Mouse (Mus musculus) hindlimb bud, embryonic 11.5 days (tissue): ENCODE measurements around the gene Mfap1b.
"Not testable (repeated sequence)": the region's sequence is repeated elsewhere in the genome, so short reads cannot be mapped to it uniquely, and the experiment has no call there.

Experiments used
- DNase-seq: peaks from one replicate; pipeline ENCODE4 v3.0.0-alpha.2; 2012; ENCODE audit warnings: low read depth, low spot score; ENCODE audit errors: extremely low spot score

Gene Mfap1b

DNA sequence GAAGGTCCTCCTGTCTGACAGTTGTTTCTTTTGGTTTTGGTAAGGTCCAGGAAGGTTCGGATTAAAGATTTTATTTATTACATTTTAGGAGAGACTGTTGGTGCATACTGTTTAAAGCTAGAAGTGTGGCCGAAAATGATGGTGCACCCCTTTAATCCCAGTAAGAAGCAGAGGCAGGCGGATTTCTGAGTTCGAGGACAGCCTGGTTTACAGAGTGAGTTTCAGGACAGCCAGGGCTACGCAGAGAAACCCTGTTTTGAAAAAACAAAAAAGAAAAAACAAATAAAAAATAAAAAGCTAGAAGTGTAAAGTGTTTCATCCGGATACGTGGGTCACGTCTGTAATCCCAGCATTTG, 291 bp upstream of the Mfap1b start:
- DNase-seq, result no peak

DNA sequence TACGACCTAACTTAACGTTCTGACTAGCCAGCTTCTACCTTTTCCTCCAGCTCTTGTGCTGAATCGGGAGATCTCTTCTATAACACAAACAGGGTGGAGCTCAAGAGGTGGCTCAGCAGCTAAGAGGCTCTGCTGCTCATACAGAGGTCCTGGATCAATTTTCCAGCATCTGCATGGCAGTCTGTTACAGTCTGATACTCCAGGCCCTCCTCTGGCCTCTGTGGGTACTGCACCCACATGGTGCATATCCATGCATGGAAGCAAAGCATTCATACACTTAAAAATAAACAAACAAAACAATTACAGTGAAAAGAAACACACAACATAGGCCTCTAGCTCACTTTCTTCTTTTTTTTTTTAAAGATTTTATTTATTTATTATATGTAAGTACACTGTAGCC, 1.1 kb downstream of the Mfap1b start:
- DNase-seq, result not testable (repeated sequence)

DNA sequence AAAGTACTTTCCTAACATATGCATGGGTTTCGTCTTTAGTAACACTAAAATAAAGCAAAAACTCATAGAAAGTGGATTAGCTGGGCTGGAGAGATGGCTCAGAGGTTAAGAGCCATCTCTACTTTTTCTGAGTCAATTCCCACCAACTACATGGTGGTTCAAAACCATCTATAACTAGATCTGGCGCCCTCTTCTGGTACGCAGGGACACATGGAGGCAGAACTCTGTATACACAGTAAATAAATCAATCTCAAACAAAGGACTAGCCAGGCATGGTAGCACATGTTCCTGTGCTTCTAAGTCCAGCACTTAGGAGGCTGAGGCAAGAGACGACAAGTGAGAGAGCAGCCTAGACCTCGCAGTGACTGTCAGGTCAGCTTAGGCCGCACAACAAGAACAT, 4.9 kb downstream of the Mfap1b start:
- DNase-seq, result not testable (repeated sequence)

DNA sequence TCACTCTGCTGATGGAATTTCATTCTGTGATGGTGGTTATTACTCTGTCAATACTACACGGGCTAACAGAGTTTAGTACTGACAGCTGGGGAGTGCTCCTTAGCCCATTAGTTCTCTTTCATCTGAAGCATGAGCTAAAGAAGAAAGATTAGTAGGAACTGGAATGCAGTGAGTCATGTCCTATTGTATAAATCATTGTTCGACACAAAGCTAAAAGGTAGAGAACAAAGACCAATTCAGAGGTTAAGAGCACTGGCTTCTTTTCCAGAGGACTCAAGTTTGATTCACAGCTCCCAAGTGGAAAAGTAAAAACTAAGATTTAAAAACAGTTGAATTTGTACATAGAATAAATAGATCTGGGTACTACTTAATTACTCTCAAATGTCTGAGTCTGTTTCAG, 13.8 kb downstream of the Mfap1b start:
- DNase-seq, result no peak

DNA sequence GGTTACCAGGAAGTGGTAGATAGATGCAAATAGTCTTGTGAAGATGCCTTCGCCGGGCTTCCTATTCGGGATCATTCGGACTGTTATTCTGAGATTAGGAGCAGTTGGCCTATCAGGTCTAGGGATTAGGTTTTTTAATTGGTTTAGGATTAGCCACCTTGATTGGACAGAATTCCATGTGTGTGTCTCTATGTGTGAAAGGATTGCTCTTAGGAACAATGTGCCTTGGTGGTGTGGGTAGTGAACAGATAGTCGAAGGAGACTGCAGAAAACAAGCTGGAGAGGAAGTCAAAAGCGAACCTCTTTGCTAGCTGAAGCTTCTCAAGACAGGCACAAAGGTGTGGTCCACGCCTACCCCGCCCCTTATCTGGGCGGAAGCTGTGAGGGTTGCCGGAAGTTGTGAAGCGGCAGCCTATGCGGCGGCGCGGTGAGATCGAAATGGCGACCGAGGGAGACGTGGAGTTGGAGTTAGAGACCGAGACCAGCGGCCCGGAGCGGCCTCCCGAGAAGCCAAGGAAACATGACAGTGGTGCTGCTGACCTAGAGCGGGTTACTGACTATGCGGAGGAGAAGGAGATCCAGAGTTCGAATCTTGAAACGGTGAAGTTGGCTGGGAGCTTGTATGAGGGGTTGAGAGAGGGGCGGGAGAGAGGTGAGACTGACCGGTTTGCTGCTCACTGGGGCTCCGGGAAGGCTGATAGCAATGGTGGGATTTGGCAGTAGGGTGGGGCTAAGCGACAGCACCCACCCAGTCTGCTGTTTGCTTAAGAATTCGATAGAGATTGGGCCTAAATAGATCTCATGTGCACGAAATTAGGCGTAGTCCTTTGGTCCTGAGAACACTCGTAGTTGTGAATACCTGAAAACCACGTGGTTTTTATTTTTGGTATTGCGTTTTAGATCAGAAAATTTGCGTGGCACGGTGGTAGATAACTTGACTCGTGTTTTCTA, 16.9 kb downstream of the Mfap1b start, which contains the start of gene Serinc4:
Gene Serinc4 (minus strand): TSS at position 90 of the 951 bp plus-strand sequence.
- DNase-seq, result no peak

DNA sequence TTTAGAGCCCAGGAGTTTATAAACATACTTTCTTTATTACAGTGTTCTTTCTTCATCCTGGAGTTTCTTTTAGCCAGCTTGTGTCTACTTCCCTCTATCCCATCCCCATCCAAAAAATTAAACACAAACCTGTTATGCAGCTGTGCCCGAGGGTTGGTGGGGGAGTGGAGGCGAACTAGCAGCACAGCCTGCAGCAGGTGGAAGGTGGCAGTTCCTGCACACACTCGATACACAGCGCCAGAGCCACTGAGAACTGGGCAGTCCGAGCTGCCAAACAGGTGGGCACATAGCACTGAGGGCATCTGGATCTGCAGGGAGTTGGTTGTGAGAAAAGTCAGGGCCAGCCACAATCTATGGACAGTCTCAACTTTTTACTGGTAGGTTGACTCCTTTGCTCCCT, 18.3 kb downstream of the Mfap1b start:
- no peak for DNase-seq

DNA sequence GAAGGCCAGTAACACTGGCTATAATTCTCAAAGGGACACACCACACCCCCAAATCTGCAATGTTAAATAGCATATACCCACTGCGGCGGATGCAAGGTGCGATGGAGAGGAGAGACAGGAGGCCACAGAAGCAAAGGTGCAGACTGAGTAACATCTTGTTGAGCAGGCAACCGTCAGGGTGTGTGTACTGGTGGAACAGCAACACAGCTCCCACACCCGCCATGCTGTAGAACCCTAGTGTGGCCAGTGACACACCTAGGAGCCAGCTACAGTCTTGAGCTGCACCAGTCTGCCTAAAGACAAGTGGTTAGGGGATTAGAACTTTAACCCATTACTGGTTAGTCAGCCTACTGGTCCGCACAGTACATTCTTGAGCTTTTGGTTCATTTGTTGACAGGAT, 19.9 kb downstream of the Mfap1b start:
- DNase-seq, result no peak

DNA sequence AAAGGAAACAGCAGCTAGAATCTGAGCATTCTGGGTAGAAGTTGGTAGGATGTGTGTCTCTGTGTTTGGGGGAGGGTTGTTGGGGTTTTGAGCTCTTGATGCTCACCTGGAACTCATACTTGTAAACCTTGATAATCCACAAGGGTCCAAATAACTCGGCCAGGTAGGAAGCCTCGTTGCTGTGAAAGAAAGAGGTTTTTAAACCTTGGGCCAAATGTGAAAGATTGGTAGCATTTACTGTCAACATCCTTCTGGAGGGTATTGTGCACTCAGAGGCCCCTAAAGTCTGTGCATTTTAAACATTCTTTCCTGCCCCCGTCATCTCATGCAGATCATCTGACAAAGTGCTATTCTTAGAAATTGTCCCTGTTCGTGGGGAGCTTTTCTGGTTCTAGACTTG, 20.9 kb downstream of the Mfap1b start, which contains the start of gene Hypk:
Gene Hypk (plus strand): TSS at position 301 of the 400 bp plus-strand sequence.
- DNase-seq, result no peak

DNA sequence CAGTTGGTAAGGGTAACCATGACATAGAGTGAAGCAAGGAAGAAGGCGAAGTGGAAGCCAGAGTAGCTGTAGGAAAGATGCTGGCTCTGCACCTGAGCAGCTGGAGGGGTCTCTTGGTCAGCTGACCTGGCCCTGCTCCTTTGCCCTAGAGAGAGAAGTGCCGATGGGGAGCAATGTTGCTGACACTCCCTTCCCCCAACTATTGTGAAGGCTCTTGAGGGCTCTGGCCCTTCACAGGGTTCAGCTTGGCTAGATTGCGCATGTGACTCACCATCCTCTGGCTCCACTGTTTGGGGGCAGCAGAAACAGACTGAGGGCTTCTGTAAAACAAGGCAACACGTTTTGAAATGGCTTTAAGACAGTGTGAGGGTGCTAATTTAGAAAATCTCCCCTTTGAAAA, 21.5 kb downstream of the Mfap1b start:
- DNase-seq, result no peak

DNA sequence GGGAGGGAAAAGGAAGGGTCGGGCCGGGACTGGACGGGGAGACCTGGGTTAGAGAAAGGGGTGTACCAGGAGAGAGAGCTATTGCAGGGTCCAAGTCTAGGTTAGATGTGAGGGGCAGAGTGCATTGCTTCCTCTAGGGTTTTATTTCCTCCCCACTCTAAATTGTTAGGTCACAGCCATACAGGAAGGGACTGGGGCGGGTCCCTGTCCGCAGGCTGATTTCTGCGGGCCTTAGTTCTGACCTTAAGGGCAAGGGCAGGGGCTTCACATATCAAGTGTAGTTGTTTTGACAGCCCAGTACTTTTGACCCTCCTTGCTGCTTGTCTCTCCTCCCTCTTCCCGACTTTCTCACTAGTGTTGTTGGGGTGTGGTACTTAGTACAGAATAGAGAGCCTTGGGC, 23.8 kb downstream of the Mfap1b start:
- no peak for DNase-seq

DNA sequence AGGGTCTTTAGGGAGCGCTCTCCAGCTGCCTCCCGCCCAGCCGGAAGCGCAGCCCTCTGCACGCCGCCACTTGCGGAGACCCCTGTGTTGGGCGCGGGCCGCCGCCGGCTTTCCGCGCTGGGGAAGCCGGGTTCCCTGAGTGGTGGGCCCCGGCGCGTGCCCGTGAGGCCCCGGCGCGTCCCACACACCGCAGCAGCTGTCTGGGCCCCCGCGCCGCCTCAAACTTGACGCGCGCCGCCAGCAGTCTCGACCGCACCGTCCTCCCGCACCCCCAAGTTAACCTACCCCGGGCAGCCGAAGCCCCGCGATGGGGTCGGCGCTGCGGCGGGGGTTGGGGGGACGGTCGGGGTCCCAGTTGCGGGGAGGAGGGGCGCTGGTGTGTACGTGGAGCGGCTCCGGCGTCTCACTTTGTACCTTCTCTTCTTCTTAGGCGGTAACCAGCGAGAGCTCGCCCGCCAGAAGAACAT, 24.3 kb downstream of the Mfap1b start:
- no peak for DNase-seq

DNA sequence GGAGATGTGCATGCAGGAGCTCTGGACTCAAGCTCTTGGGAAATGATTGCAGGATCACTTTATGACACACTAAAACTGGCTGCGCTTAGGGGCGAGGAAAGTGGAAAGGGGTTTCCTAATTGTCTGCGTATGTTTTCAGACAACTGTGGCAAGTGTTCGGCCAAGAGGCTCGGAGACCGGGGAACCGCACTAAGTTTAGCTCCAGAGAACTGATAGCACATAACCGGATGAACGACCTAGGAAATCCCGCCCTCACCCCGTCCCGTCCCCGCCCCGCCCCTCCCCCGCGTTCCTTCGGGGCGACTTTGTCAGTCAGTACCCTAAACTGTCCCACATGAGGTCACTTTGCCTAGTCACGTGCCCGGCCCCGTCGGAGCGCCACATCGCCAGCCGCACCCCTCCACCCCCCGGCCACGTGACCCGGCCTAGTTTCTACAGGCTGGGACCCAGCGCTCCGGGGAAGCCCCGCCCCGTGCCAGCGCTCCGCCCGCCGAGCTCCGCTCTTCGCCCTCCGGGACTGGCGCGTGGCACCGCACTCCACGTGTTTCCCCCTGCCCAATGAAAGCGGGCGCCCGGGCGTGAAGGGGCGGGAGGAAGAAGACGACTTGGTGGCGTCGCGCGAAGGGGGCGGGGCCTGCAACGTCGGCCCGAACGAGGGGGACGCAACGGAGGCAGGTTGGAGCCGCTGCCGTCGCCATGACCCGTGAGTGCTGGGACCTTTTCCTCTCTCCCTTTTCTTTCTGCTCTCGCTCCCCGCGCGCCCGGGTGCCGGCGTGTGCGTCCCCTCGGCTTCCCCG, 24.9 kb downstream of the Mfap1b start, which contains the start of gene Serf2:
Gene Serf2 (plus strand): TSS at position 457 of the 797 bp plus-strand sequence.
- DNase-seq, result peak; percentile 84

DNA sequence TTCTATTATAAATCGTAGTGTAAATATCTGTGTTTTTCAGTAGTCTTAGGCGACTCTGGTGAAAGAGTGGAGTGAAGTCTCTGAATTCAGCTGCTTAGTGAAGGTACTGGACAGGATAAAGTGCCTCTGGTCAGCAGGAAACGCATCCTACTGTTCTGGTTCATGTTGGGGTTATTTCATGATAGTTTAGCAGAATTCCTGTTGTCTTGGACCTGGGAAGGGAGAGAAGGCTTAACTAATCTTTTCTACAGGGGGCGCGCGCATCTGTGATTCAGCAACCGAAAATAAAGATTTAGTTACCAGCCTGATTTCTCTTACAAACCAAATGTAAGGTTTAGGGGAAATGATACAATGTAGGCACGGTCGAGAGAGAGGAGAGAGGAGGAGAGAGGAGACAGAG, 25.7 kb downstream of the Mfap1b start:
- no peak for DNase-seq

DNA sequence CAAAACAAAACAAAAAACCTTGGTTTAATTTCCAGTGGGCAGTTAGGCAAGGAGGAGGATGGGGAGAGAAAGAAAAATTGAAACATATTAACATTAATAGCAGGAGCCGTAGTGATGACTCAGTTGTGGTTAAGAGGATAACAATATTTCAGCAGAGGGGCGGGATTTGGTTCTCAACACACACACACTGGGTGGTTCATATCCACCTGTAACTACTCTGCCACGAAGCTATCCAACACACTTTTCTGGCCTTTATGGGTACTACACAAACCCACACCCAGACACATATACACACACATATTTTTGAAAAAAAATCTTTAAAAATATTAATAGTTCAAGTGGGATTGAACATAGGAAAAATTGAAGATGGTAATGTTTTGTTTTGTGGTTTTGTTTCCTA, 26.9 kb downstream of the Mfap1b start:
- no peak for DNase-seq

DNA sequence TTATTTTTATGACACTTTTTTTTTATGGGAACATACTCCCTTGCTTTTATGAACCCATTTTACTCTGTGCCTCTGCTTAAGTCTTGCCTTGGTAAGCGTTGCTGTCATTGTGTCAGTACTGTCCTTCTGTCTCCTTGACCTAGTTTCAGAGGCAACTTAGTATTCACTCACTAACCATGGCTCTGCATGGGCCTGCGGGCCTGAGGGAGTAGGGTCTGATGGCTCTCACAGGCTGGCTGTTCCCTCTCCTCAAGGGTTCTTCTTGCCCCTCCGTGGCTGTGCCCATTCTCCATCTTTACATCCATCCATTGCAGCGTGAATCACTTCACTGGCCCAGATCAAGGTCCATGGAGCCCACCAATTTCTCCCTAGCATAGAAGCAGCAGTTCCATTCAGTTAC, 27.4 kb downstream of the Mfap1b start:
- DNase-seq, result no peak

DNA sequence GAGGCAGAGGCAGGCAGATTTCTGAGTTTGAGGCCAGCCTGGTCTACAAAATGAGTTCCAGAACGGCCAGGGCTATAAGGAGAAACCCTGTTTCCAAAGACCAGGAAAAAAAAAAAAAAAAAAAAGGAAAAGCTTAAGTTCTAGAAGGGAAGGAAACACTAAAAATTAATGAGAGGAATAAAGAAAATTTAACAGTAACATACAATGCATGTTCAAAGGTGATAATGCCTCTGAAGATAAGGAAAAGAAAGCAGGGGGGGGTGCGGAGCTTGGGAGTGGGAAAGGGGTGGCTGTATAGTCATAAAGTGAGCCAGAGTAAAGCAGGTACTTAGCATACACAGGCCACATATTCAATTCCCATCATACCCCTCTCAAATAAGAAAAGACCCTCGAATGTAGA, 28.8 kb downstream of the Mfap1b start:
- DNase-seq, result no peak

DNA sequence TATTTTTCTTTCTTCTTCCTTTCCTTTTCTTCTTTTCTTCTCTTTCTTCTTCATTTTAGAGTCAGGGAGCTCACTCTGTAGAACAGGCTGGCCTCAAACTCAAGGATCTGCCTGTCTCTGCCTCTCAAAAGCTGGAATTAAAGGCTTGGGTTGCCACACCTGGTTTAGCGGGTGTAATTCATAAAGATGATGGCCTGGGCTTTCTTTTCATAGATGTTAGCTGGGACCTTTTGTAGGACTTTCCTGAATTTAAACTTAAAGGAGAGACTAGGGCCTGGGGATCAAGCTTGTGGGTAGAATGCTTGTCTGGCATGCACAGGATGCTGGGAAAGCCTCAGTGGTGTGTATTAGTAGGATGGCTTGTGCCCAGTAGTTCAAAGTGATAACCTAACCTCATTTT, 29.7 kb downstream of the Mfap1b start, which contains the start of gene Ell3:
Gene Ell3 (minus strand): TSS at position 101 of the 400 bp plus-strand sequence.
- DNase-seq, result no peak

DNA sequence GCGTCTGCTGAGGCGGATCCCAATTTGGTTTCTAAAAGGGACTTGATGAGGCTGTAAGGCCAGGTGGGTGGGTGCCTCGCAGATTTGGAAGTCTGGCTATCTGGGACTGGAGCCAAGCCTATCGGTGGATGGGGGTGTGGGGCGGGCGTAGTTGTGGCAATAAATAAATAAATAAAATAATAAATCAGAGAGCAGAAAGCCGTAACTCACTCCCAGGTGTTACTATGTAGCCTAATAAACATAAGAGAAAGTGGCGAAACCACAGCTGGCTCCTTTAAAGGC, 30.9 kb downstream of the Mfap1b start:
- DNase-seq, result no peak

DNA sequence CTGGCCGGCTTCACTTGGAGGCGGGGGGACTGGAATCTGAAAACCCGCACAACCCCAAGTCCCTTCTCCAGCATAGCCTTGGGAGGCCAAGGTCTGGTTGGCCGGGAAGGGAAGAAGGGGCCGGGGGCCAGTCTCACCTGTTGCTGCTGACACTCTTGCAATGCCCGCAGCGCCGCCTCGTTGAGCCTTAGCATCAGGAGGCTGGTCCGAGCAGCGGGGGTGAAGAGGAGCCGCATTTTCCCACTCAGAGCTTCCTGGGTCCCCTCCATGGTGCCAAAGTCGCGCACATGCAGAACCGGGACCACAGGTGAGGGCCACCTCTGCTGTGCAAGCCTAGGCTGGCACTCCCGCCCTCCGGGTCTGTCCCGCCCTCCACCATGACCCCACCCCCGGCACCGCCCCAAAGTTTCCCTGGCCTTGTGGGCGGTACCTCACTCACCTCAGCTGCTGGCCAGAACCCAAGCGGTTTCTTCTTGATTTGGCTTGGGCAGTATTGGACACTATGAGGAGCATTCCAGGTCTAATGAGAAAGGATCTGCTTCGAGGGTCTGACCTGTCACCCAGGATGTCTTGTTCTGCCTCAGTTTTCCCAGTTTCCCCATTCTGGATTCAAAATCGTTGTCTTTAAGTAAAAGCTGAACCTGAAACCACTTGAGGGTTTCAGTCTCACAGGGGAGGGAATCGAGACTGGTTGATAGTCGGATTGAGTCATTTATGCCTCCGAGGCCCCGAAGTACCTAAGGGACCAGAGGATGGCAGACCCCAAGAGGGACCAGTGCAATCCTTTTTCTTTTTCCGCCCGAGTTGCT, 31.4 kb downstream of the Mfap1b start:
- no peak for DNase-seq

DNA sequence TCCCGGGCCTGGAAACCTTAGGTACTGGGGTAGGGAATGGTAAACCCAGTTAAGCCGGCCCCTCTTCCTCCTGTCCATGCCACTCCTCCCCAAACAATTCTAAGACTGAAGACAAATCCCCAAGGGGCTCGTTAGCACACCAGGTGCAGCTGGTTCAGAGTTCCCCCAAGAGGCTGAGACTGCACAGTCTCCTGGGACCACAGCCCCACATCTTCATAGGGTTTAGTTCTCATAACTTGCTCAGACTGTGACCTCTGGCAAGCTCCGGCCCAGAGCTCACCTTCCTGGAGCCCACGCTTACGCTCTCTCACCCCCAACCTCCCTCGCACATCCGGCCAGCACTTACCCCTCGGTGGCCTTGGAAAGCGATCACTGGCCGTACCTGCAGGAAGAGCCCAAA, 32.1 kb downstream of the Mfap1b start:
- DNase-seq, result no peak
